Mouse (Mus musculus) cerebellum, adult 9-11 months (tissue): ENCODE results near the gene Gm20908.
"Not testable (repeated sequence)": the region's sequence is repeated elsewhere in the genome, so short reads cannot be mapped to it uniquely, and the experiment has no call there.

Experiments
- DNase-seq: peaks from one replicate; pipeline ENCODE4 v3.0.0; 2022

Gene Gm20908

DNA sequence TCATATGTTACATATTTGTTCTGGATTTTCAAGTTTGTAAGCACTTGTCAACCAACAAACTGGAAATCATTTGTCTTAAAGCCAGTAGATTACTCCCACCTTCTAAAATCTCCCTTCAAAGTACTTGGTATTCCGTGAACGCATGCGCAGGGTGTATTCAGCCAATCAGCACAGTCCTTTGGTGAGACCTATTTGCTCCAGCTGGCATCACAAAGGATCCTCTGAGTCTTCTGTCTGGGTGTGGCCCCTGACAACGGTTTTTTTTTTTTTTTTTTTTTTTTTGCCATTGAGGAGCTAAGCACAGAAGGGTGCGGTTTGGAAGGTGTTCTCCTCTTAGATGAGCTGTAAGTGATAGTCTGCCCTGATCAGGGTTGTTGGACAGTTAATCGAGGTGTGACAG is at the start of gene Gm20908:
Gm20908 (plus strand) TSS at position 301 of the 400 bp plus-strand sequence.
- DNase-seq, result not testable (repeated sequence)
